Mouse (Mus musculus) limb, embryonic 13.5 days (tissue): Measurements from ENCODE around the gene Pak2. TPM values are rescaled to one million over a fixed set of nuclear protein-coding genes. Genes with fewer than 3 reads are reported as not detected.
"Not testable (repeated sequence)": the region's sequence is repeated elsewhere in the genome, so short reads cannot be mapped to it uniquely, and the experiment has no call there.

ENCODE experiments used
- ATAC-seq: fragments of 200-750 bp; cut with Nextera tagmentation; 2 replicates; pipeline ENCODE4 v1.8.0; 2017; ENCODE audit warnings: low read depth, moderate number of reproducible peaks, moderate TSS enrichment; ENCODE audit not compliant: low FRiP score
- H3K27ac ChIP-seq: fragments of 300-500 bp; sonication (generic); 2 replicates; pipeline ENCODE4 v1.5.1; 2015; ENCODE audit warnings: inconsistent platforms, mild to moderate bottlenecking, moderate library complexity
- H3K27me3 ChIP-seq: fragments of 300-500 bp; sonication (generic); 2 replicates; pipeline ENCODE4 v1.6.1; 2015; ENCODE audit warnings: mild to moderate bottlenecking, inconsistent platforms
- H3K36me3 ChIP-seq: fragments of 300-500 bp; sonication (generic); 2 replicates; pipeline ENCODE4 v1.6.1; 2015; ENCODE audit warnings: inconsistent platforms, mild to moderate bottlenecking, moderate library complexity
- H3K4me1 ChIP-seq: fragments of 300-500 bp; sonication (generic); 2 replicates; pipeline ENCODE4 v1.6.1; 2015; ENCODE audit warnings: inconsistent platforms
- H3K4me2 ChIP-seq: fragments of 300-500 bp; sonication (generic); replicated peaks from 2 replicates; pipeline ENCODE4 v1.6.1; 2015; ENCODE audit warnings: inconsistent platforms, mild to moderate bottlenecking, moderate library complexity
- H3K4me3 ChIP-seq: fragments of 300-500 bp; sonication (generic); 2 replicates; pipeline ENCODE4 v1.5.1; 2015; ENCODE audit warnings: moderate library complexity, mild to moderate bottlenecking, inconsistent platforms
- H3K9ac ChIP-seq: fragments of 300-500 bp; sonication (generic); 2 replicates; pipeline ENCODE4 v1.6.1; 2015; ENCODE audit warnings: mild to moderate bottlenecking, inconsistent platforms
- H3K9me3 ChIP-seq: fragments of 300-500 bp; sonication (generic); 2 replicates; pipeline ENCODE4 v1.6.1; 2016; ENCODE audit warnings: inconsistent platforms
- WGBS: fragments of 180-500 bp; shearing (Covaris S2); methylation state at CpG from one replicate; pipeline ENCODE4 v1.1.7; 2015; 5-methylcytosine and 5-hydroxymethylcytosine counted together
- polyA plus RNA-seq: library from polyadenylated mRNA; unstranded; fragments of >200 nt; fragmentation: Nextera tagmentation; extraction: Ambion mirVana; gene quantifications from 2 replicates; pipeline ENCODE4 v1.2.1, GENCODE M21; 2015

Gene Pak2
- polyA plus RNA-seq, 1 experiment from 2014 or later, result 32.3 TPM

- H3K27ac ChIP-seq, result peak overlapping the region; percentile 96
- H3K4me3 ChIP-seq, result peak overlapping the region; percentile 97
- peaks cover 21% of the 10 kb centered on the region for H3K4me1 ChIP-seq
- ATAC-seq, result no peak
- peak overlapping the region; percentile 98 for H3K9ac ChIP-seq
- H3K36me3 ChIP-seq, result peaks cover 5% of the 10 kb centered on the region
- peak overlapping the region; percentile 78 for H3K4me2 ChIP-seq
- under 1% methylated on average over 30 of the region's 30 CpGs for WGBS
- no peaks in the 10 kb centered on the region for H3K27me3 ChIP-seq
- H3K9me3 ChIP-seq, result no peaks in the 10 kb centered on the region
Observed at GRCm38 (mm10) chr16:32078408-32078990, 643 bp downstream of the Pak2 start.

- H3K27ac ChIP-seq, result peak overlapping the region; percentile 96; the same call in 1 of the 2 replicates
Observed at GRCm38 (mm10) chr16:32077648-32078407, 1.3 kb downstream of the Pak2 start.

GRCm38 (mm10) chr16:32076406-32076805 is 2.7 kb downstream of the Pak2 start:
- ATAC-seq, result no peak
- H3K4me2 ChIP-seq, result peak overlapping the region; percentile 21; the same call in 1 of the 2 replicates
- WGBS, result 58% methylated on average over 3 of the region's 3 CpGs

More at GRCm38 (mm10) chr16:32077648-32078407, 1.3 kb downstream of the Pak2 start:
- H3K9ac ChIP-seq, result peak overlapping the region; percentile 98
- H3K4me3 ChIP-seq, result peak overlapping the region; percentile 97
- no peaks in the 10 kb centered on the region for H3K27me3 ChIP-seq
- peak overlapping the region; percentile 78 for H3K4me2 ChIP-seq
- peaks cover 21% of the 10 kb centered on the region for H3K4me1 ChIP-seq
- no peak for ATAC-seq
- no peaks in the 10 kb centered on the region for H3K9me3 ChIP-seq
- 7% methylated on average over 13 of the region's 13 CpGs for WGBS
- H3K36me3 ChIP-seq, result peaks cover 3% of the 10 kb centered on the region

GRCm38 (mm10) chr16:32075762-32076161 is 3.4 kb downstream of the Pak2 start:
- H3K27ac ChIP-seq, result no peak overlapping the region
- H3K4me2 ChIP-seq, result no peak overlapping the region
- ATAC-seq, result no peak
- H3K9ac ChIP-seq, result no peak overlapping the region
- peaks cover 3% of the 10 kb centered on the region; the same call in 1 of the 2 replicates for H3K36me3 ChIP-seq
- WGBS, result 36% methylated on average over 1 of the region's 1 CpGs
- H3K27me3 ChIP-seq, result no peaks in the 10 kb centered on the region
- H3K9me3 ChIP-seq, result no peaks in the 10 kb centered on the region
- no peak overlapping the region for H3K4me3 ChIP-seq
- H3K4me1 ChIP-seq, result peaks cover 21% of the 10 kb centered on the region

More at GRCm38 (mm10) chr16:32076406-32076805, 2.7 kb downstream of the Pak2 start:
- peaks cover 21% of the 10 kb centered on the region for H3K4me1 ChIP-seq
- H3K36me3 ChIP-seq, result peaks cover 3% of the 10 kb centered on the region; the same call in 1 of the 2 replicates
- H3K27me3 ChIP-seq, result no peaks in the 10 kb centered on the region
- H3K9ac ChIP-seq, result no peak overlapping the region
- no peak overlapping the region for H3K4me3 ChIP-seq
- H3K27ac ChIP-seq, result no peak overlapping the region
- H3K9me3 ChIP-seq, result no peaks in the 10 kb centered on the region

- H3K9ac ChIP-seq, H3K4me2 ChIP-seq, H3K9me3 ChIP-seq, H3K36me3 ChIP-seq, H3K27ac ChIP-seq, H3K27me3 ChIP-seq, H3K4me1 ChIP-seq, ATAC-seq, H3K4me3 ChIP-seq: not testable (repeated sequence)
- WGBS, result 56% methylated on average over 4 of the region's 4 CpGs
Observed at GRCm38 (mm10) chr16:32070070-32070469, 9.1 kb downstream of the Pak2 start.

- ATAC-seq, result no peak
- Histone ChIP-seq H3K9ac (no peak overlapping the region), H3K27ac (no peak overlapping the region), H3K9me3 (no peaks in the 10 kb centered on the region), H3K4me2 (no peak overlapping the region), H3K4me1 (no peaks in the 10 kb centered on the region), H3K27me3 (no peaks in the 10 kb centered on the region), H3K4me3 (no peak overlapping the region), H3K36me3 (no peaks in the 10 kb centered on the region)
- 84% methylated on average over 12 of the region's 12 CpGs for WGBS
Observed at GRCm38 (mm10) chr16:32068389-32069300, 10.5 kb downstream of the Pak2 start.

- Histone ChIP-seq H3K9me3 (no peaks in the 10 kb centered on the region), H3K9ac (no peak overlapping the region), H3K36me3 (no peaks in the 10 kb centered on the region), H3K27me3 (no peaks in the 10 kb centered on the region), H3K4me2 (no peak overlapping the region), H3K4me3 (no peak overlapping the region), H3K27ac (no peak overlapping the region), H3K4me1 (no peaks in the 10 kb centered on the region)
- 86% methylated on average over 1 of the region's 1 CpGs for WGBS
- no peak for ATAC-seq
Observed at GRCm38 (mm10) chr16:32066899-32067298, 12.2 kb downstream of the Pak2 start.

- ATAC-seq, result no peak
- Histone ChIP-seq H3K9ac (no peak overlapping the region), H3K4me3 (no peak overlapping the region), H3K4me2 (no peak overlapping the region), H3K9me3 (no peaks in the 10 kb centered on the region), H3K27ac (no peak overlapping the region), H3K36me3 (no peaks in the 10 kb centered on the region), H3K4me1 (no peaks in the 10 kb centered on the region), H3K27me3 (no peaks in the 10 kb centered on the region)
- WGBS, result 78% methylated on average over 7 of the region's 7 CpGs
Observed at GRCm38 (mm10) chr16:32063900-32064299, 15.2 kb downstream of the Pak2 start.

- ATAC-seq, result no peak
- Histone ChIP-seq H3K9me3 (no peaks in the 10 kb centered on the region), H3K4me3 (no peak overlapping the region), H3K27ac (no peak overlapping the region), H3K36me3 (no peaks in the 10 kb centered on the region), H3K4me1 (no peaks in the 10 kb centered on the region), H3K4me2 (no peak overlapping the region), H3K27me3 (no peaks in the 10 kb centered on the region), H3K9ac (no peak overlapping the region)
- WGBS, result 82% methylated on average over 2 of the region's 2 CpGs
Observed at GRCm38 (mm10) chr16:32062226-32062625, 16.9 kb downstream of the Pak2 start.

GRCm38 (mm10) chr16:32059840-32060523 is 19.2 kb downstream of the Pak2 start:
- Histone ChIP-seq H3K9me3 (no peaks in the 10 kb centered on the region), H3K36me3 (no peaks in the 10 kb centered on the region), H3K4me2 (no peak overlapping the region), H3K27ac (no peak overlapping the region), H3K27me3 (no peaks in the 10 kb centered on the region), H3K4me1 (no peaks in the 10 kb centered on the region), H3K9ac (no peak overlapping the region), H3K4me3 (no peak overlapping the region)
- WGBS, result 76% methylated on average over 6 of the region's 6 CpGs
- ATAC-seq, result no peak

GRCm38 (mm10) chr16:32058817-32059216 is 20.3 kb downstream of the Pak2 start:
- no peak for ATAC-seq

More at GRCm38 (mm10) chr16:32058817-32059216, 20.3 kb downstream of the Pak2 start:
- Histone ChIP-seq H3K4me2 (no peak overlapping the region), H3K9ac (no peak overlapping the region), H3K27ac (no peak overlapping the region), H3K4me1 (no peaks in the 10 kb centered on the region), H3K9me3 (no peaks in the 10 kb centered on the region), H3K27me3 (no peaks in the 10 kb centered on the region), H3K36me3 (no peaks in the 10 kb centered on the region), H3K4me3 (no peak overlapping the region)
- 86% methylated on average over 5 of the region's 5 CpGs for WGBS
